Mouse (Mus musculus): Measurements from ENCODE around the gene Trpc5. TPM values are rescaled to one million over a fixed set of nuclear protein-coding genes. Genes with fewer than 3 reads are reported as not detected.

Trpc5 gene
- total RNA-seq (2021) = 10 to 100 TPM; 32.4 to 34.9 TPM
- long read RNA-seq, experiment 1, full-length matches to known transcripts = 4 of 8 reads
- long read RNA-seq, experiment 1, partial matches to known transcripts = 2 of 8 reads
- long read RNA-seq, experiment 1, other reads (novel, unspliced or antisense) = 2 of 8 reads
- long read RNA-seq, experiment 2, full-length matches to known transcripts = 5 of 7 reads
- long read RNA-seq, experiment 2, partial matches to known transcripts = 1 of 7 reads
- long read RNA-seq, experiment 2, other reads (novel, unspliced or antisense) = 1 of 7 reads

DNA sequence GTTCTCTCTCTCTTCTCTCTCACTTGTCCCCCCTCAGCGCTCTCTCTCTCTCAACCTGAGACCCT, at the start of gene Trpc5:
Gene Trpc5, minus strand, starts transcription at position 39 of the 65 bp plus-strand sequence.
- Histone ChIP-seq H3K27ac (peak within 1 kb of the TSS; percentile 89), H3K4me3 (peak within 1 kb of the TSS; percentile 58)
- TF ChIP-seq CTCF (conservative IDR thresholded peaks at IDR 0.05) = no peak
- DNase-seq (ENCODE audit: low spot score in 2 of 2) = no peak

DNA sequence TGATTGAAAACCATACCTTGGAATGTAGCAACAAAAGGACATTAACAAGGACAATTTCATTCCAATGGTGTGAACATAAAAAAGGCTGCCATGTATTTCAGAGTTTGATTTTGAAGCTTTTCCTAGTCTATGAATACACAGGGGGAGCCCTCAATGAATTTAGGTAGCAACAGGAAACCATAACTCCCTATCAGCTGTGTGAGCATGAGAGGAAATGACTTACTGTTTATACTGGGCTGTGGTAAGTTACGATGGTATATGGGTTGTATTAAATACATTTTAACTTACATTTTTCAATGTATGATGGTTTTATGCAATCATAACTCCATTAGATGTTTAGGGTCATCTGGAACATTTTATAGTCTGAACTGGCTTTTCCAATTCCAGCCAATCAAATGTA, 28.4 kb upstream of the Trpc5 start:
- H3K27ac ChIP-seq = no peak overlapping the region
- TF ChIP-seq CTCF (conservative IDR thresholded peaks at IDR 0.05) = no peak
- no peak for DNase-seq (ENCODE audit: low spot score in 2 of 2)
- H3K4me3 ChIP-seq = no peak overlapping the region

DNA sequence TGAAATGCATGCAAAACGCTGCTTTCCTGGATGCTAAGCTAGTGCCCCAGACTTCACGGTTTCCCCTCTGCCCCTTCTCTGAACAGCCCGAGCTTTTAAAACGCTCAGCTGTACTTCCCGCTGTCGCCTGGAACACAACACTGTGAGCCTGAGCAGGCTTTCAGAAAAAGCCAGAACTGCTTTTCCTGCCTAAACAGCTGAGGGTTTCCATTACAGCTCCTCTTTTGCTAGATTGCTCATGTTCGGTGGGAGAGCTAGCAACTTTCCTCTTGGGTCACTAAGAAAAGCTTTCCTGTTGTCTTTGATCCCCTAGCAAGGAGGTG, 1.8 kb upstream of the Trpc5 start:
- H3K4me3 ChIP-seq = peak overlapping the region; percentile 58
- peak overlapping the region; percentile 89; the same call in 1 of the 2 replicates for H3K27ac ChIP-seq
- peak in 1 of 2 experiments; percentile 15 for DNase-seq (ENCODE audit: low spot score in 2 of 2)
- TF ChIP-seq CTCF (conservative IDR thresholded peaks at IDR 0.05) = peak; percentile 20; the same call in 1 of the 2 replicates

DNA sequence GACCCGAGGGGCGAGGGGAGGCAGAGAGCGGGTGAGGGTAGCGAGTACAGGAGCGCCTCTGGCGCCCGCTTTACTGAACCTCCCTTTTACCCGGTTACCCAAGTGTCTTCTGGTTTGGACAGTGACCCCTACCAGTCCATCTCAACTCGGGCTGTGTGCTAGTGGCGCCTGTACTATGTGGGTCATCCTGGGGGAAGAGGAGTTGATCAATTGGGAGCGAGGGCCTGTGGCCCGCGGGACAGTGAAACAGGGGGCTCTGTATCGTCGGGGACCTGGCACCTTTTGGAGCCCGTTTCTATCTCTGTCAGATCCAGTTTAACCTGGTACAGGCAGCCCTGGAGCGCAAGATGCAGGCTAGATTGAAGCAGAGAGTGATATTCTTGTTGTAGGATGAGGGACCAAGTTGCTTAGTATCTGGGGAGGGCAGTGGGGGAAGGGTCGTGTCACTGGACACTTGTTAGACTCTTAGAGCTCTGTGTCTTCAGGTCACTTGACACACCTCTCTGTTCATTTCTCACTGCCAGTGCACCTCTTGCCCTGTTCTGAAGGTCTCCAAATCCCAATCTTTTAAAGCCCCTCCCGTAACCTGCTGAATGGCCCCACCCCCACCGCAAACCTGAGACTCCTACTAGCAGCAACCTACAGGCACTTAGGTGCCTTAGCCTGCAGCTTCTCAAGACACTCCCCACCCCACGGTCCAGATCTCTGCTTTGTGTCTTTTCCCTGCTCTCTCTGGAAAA, 1.3 kb upstream of the Trpc5 start:
- TF ChIP-seq CTCF (conservative IDR thresholded peaks at IDR 0.05) = no peak; the same call in 1 of the 2 replicates
- no peak for DNase-seq (ENCODE audit: low spot score in 2 of 2)
- peak overlapping the region; percentile 58 for H3K4me3 ChIP-seq
- H3K27ac ChIP-seq = peak overlapping the region; percentile 89

DNA sequence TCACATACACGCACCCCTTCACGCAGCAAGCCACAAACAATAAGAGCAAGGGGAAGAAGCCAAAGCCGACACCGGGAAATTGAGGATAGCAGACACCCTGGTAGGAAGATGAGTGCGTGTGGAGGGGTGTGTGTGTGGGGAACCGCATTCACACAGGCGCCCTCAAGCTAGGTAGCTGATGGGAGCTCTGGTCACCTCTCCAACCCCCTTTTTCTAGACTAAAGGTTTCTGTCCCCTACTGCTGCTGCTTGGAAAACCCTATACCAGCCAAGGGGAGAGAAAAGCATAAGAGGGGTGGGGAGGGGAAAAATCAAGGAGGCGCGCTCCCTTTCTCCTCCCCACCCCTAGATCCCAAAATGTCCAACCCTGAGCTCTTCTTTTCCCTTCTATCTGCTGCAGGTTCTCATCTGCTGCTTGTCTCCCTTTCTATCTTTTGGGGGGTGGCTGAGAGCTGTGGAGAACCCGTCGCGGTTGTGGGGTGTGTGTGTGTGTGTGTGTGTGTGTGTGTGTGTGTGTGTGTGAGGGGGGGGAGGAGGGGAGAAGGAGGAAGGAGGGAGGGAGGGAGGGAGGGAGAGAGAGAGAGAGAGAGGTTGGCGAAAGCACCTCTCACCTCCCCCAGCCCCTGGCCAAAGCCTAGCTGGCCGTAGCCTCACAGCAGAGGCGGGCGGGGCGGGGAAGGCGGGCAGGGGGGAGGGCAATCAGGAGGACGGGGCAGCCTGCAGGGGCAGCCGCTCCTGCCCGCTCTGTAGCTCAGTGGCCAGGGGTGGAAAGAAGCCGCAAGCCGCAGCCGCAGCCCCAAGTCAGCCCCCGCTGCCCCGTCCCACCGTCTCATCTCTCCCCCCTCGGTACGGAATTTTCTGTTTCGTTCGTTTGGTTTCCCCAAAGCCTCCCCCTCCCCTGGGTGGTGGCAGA, 483 bp upstream of the Trpc5 start, which contains the start of gene Rtl4:
Gene Rtl4, plus strand, starts transcription at position 701 of the 912 bp plus-strand sequence.
- Histone ChIP-seq H3K27ac (peak within 1 kb of the TSS; percentile 89), H3K4me3 (peak within 1 kb of the TSS; percentile 58)
- no peak for TF ChIP-seq CTCF (conservative IDR thresholded peaks at IDR 0.05)
- no peak for DNase-seq (ENCODE audit: low spot score in 2 of 2)

DNA sequence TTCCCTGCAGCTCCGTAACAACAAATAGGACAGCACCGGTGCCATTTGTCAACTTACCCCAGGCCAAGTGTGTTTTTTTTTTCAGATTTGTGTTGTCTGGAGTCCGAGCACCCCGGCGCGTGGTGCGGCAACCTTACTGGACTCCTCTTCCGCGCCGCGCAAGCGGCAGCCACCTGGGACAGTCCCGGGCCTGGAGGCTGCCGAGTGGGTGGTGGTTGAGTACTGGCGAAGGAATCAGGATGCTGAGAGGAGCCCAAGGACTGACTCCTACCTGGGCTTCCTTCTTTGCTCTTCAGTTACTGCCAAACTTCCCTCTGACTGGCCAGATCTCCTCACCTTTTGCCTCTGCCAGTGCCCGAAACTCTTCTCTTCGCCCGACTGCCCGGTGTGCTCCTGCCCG, 238 bp downstream of the Trpc5 start:
- no peak for DNase-seq (ENCODE audit: low spot score in 2 of 2)
- peak overlapping the region; percentile 52 for H3K4me3 ChIP-seq
- H3K27ac ChIP-seq = peak overlapping the region; percentile 83
- no peak for TF ChIP-seq CTCF (conservative IDR thresholded peaks at IDR 0.05)

DNA sequence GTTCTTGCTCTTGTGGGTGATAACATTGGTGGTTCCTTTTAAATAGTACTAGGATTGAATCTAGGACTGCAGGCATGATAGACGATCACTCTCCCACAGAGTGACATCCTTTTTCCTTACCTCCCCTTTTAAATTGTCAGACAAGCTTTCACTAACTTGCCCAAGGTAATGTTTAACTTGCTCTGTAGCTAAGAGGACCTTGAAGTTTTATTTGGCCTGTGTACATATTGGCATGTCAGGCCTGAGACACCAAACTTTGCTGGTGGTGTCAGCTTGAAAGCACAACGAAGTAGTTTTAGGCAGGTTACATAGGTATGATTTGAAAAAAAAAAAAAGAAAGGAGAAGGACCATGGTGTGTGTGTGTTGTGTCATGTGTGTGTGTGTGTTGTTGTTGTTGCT, 35.8 kb downstream of the Trpc5 start:
- no peak for DNase-seq (ENCODE audit: low spot score in 2 of 2)
- H3K4me3 ChIP-seq = no peak overlapping the region
- TF ChIP-seq CTCF (conservative IDR thresholded peaks at IDR 0.05) = no peak
- no peak overlapping the region for H3K27ac ChIP-seq

DNA sequence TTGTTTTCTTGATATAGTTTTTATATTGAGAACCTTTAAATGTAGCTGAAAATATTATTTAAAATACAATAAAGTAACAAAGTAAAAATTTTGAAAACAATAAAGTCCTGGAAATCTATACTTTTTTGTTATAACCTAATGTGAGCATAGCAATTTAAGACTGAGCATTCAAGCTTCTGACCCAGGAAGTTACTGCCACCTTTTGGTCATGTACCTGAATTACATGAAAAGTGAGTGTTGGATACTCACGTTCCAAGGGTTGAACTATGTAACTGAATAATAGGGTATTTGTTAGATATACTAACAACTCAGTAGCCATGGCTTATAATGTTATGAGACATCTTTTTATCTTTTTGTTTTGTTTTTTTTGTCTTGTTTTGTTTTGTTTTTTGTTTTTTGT, 42.6 kb downstream of the Trpc5 start:
- DNase-seq (ENCODE audit: low spot score in 2 of 2) = no peak
- peak; percentile 61 for TF ChIP-seq CTCF (conservative IDR thresholded peaks at IDR 0.05)
- no peak overlapping the region for H3K4me3 ChIP-seq
- H3K27ac ChIP-seq = no peak overlapping the region

DNA sequence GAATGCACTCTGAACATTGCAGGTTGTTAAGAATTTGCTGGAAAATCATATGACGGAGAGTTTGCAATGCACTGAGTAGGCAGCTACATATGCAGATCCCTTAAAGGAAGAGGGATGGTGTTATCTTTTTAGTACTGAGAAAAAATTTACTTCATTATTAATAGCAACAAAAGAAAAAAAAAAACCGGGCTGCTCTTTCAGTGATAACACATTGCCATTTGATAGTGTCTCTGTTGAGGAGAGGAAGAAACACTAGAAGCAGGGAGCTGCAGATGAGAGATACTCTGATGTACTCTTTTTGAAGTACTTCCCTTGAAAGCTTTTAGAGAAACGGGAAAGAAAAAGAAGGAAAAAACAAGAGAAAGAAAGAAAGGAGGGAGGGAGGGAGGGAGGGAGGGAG, 43.2 kb downstream of the Trpc5 start:
- no peak for TF ChIP-seq CTCF (conservative IDR thresholded peaks at IDR 0.05)
- H3K27ac ChIP-seq = no peak overlapping the region
- no peak for DNase-seq (ENCODE audit: low spot score in 2 of 2)

DNA sequence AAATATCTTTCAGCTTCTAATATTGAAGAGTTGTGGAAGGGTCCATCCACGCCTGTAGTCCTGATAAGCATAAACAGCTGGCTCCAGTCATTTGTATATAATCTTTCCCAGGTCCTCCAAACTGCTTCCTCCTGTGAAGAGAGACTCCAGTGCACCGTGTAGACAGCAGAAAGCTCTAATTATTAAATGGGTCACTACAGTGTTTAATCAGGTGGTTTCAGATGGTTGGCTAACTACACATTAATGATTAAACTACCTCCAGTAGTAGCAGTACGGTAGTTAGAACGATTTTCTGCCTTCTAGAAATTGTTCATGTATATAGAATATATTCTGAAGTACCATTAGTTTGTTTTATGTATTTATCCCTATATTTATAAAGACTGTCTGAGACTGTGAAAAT, 75.2 kb downstream of the Trpc5 start:
- Histone ChIP-seq H3K27ac (no peak overlapping the region), H3K4me3 (no peak overlapping the region)
- DNase-seq (ENCODE audit: low spot score in 2 of 2) = no peak
- no peak for TF ChIP-seq CTCF (conservative IDR thresholded peaks at IDR 0.05)

More for the DNA sequence above, 43.2 kb downstream of the Trpc5 start:
- H3K4me3 ChIP-seq = no peak overlapping the region

DNA sequence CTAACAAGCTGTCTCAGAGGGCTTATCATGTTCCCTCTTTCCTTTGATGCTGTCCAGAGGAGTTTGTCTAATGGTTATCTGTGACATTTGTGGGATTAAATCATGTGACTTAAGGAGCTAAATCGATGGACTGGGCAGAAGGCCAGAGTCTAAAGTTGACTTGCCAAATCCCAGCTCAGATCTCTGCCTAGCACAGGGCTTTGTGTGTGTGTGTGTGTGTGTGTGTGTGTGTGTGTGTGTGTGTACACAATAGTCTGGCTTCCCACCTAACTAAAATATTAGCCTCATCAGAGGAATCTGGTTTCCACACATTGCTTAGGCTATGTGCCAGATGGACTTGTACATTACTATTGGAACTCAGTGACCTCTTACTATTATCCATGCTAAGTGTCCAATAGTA, 151.5 kb downstream of the Trpc5 start:
- no peak for DNase-seq (ENCODE audit: low spot score in 2 of 2)
- Histone ChIP-seq H3K27ac (no peak overlapping the region), H3K4me3 (no peak overlapping the region)
- no peak for TF ChIP-seq CTCF (conservative IDR thresholded peaks at IDR 0.05)

DNA sequence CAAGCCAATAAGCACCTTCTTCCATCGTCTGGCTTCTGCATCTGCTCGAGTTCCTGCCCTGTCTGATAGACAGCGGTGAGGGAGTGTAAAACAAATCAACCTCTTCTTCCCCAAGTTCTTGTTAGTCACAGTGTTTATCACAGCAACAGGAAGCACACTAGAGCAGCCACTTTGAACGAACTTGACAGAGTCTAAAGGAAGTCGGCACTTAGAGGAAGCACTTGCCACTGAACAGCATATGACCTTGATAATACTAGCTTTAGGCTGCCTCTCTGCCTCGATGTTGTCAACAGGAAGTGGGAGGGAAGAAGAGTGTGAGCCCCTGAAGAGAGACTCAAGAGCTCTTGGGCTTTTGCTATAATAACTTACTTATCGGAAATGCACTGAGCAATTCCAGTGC, 161.9 kb downstream of the Trpc5 start:
- Histone ChIP-seq H3K4me3 (no peak overlapping the region), H3K27ac (no peak overlapping the region)
- TF ChIP-seq CTCF (conservative IDR thresholded peaks at IDR 0.05) = no peak
- DNase-seq (ENCODE audit: low spot score in 2 of 2) = no peak

DNA sequence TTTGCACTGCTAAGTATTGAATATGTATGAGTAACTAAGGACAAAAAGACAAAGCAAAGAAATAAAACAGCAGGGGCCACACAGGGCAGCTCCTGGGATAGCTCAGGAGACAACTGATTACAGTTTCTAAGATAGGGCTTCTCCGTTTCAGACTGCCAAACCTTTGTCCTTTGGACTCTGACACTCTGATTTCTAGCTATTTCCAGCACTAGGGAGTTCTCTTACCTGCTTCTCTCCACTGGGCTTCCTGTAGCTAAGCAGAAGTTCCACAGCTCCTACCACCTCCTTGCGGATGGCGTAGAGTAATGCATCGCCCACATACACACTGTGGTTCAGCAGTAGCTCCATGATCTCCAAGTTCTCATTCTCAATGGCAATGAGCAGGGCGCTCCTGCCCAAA, 164.7 kb downstream of the Trpc5 start:
- no peak for DNase-seq (ENCODE audit: low spot score in 2 of 2)
- H3K4me3 ChIP-seq = no peak overlapping the region
- H3K27ac ChIP-seq = no peak overlapping the region
- TF ChIP-seq CTCF (conservative IDR thresholded peaks at IDR 0.05) = no peak

Data from layer of hippocampus, adult 2 months (tissue).